Mouse (Mus musculus): ENCODE results near the gene Prkrip1.
A peak's percentile ranks its signal among the peaks of the same experiment; 100 is the strongest.
"Not testable (repeated sequence)": the region's sequence is repeated elsewhere in the genome, so short reads cannot be mapped to it uniquely, and the experiment has no call there.

The Prkrip1 gene

DNA sequence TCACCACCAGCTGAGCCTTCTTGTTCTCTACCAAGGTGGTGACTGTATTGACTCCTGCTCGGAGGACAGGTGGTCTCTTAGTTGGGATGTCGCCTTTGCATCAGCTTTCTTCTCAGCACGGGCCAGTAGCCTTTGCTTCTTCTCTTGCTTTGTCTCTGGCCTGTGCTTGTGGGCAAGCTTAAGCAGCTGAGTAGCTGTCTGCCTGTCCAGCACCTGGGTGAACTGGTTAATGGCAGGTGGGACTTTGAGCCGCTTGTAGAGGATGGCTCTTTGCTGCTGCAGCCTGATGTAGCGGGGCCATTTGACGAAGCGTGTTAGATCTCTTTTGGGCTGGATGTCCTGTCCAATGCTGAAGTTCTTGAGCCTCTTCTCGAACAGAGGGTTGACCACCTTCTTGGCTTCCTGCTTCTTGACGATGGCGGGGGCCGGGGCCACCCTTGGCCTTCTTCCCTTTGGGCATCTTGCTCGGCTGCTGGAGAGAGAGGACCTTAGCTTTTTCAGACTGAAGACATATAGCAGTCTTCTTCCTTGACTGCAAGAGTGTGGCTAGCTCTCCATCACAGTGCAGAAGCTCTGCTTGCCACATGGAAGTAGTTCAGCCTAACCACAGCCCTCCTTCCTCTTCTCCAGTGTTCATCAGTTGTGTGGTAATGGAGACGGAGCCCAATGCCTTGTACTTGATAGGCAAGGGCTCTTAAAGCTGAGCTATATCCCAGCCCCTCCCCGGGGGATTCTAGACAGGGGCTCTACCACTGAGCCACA is 12.8 kb upstream of the Prkrip1 start:
- not testable (repeated sequence) for DNase-seq (ENCODE audit: low spot score in 2 of 2)

DNA sequence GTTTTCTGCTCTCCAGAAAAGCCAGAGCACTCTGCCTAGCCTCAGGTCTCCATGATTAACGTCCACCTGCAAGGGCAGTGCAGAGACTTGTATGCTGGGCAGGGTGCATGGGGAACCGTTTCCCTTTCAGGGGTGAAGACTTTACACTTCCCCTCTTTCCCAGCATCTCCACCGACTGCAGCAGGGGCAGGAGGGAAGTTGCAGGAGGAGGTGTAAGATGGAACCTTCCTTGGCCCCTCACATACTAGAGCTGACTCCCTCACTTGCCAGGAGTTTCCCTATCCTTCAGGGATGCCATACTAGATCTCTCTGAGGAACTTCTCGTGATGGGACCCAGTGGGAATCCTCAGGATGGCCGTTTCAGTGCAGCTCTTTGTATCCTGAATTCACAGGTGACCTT is 11.8 kb upstream of the Prkrip1 start:
- DNase-seq (ENCODE audit: low spot score in 2 of 2): no peak

DNA sequence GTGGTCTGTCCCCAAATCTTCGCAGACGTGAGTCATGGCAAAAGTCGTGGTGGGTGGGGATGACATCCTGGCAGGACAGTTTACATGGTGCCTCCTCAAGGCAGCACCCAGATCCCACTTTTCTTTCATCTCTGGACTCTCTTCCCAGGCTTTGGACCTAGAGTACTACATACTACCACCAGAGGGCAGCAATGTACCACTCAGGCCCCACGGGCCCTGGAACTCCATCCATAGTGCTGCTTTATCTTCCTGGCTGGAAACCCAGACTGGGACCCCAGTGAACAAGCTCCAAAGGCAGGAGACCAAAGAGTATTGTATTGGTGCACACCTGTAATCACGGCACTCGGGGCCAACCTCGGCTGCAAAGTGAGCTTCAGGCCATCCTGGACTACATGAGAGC is 3.1 kb upstream of the Prkrip1 start:
- DNase-seq (ENCODE audit: low spot score in 2 of 2): peak in 1 of 2 experiments; percentile 56

DNA sequence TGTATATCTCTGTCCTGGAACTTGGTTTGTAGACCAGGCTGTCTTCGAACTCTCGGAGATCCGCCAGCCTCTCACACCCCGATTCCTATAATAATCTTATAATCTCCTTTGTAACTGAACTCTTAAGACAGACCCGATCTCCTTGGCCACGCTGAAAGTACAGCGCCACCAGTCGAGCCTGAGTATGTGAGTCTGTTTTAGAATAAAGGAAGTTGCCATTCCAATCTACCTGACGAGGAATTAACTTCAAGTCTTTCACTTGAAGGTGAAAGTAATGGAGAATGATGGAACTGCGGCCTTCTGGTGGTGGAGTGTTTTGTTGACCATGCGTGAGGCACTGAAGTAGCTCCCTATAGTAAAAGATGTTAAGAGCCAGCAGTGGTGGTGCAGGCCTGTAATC is 763 bp upstream of the Prkrip1 start:
- DNase-seq (ENCODE audit: low spot score in 2 of 2): no peak

DNA sequence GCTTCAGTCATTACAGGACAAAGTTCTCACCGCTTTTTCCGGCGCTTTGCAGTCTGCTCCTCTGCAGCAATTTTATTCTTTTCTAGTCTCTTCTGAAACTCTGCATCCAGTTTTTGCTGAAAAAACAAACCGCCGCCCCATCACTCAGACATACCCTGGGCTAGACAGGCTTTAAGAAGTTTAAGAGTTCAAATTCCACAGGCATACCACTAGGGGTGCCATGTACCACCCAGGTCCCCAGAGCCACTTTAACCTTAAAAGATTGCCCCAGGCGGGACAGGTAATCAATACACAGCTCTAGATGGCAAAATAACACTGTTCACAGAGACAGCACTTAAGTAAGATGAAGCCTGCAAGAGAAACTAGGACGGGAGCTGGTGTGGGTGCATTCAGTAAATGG is 6.9 kb downstream of the Prkrip1 start:
- no peak for DNase-seq (ENCODE audit: low spot score in 2 of 2)

DNA sequence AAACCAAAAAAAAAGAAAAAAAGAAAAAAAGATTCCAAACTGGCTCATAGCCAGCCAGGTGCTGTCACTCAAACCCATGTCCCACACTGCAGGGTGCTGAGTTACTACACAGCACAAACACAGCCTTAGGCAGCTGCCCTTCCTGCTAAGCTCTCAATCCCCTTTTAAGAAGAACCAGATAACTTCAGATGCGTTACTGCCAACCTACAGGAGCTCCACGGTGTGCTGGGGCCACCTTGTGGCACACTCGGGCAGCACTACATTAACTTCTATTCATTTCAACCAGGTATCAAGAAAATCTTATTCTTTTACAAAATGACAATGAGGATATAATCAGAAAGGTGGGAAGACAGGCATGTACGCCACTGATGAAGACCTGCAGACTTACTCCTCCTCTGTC is 12.0 kb downstream of the Prkrip1 start:
- DNase-seq (ENCODE audit: low spot score in 2 of 2): no peak

DNA sequence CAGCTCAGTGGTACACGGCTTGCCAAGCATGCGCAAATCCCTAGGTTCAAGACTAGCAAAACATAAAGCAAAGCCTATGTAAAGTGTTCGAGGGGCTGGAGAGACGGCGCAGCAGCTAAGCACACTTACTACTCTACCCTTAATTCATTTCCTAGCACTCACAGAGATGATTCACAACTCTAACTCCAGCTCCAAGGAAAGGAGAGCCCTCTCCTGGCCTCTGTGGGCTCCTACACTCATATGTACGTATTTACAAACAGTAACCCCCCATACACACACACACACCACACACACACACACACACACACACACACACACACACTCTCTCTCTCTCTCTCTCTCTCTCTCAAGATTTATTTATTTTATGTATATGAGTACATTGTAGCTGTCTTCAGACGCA is 15.0 kb downstream of the Prkrip1 start:
- DNase-seq (ENCODE audit: low spot score in 2 of 2): no peak

DNA sequence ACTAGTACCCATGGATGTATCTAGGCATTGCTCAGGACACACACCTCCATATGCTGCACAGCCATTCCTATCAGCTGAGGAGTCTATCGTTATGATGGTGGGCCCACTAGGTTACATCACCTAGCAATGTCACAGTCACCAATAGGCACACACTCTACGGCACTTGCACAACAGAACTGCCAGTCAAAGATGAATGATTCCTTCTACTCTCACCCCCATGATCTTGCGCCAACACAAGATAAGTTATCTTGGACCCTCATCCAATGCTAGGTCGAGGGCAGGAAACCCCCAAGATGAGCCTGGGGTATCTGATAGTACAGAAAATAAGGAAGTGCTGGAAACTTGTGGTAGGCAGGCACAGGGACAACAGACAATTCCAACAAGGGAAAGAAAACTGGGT is 15.9 kb downstream of the Prkrip1 start:
- DNase-seq (ENCODE audit: low spot score in 2 of 2): no peak

DNA sequence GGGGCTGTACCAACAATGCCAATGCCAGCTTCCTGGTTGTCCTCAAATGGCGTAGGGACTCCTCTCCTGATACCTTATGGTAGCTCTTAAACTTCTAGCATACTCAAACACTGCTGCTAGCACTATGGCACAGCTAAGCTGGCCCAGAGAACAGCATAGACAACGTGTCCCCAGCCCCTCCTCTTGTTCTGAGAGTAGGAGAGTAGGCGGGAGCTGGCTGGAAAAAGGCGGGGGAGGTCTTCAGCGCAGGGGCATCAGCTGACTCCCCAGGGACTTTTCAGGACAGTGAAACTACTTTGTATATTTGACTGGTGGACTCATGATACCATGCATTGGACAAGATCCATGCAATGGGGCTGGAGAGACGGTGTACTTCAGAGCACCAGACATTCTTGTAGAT is 16.7 kb downstream of the Prkrip1 start:
- no peak for DNase-seq (ENCODE audit: low spot score in 2 of 2)

DNA sequence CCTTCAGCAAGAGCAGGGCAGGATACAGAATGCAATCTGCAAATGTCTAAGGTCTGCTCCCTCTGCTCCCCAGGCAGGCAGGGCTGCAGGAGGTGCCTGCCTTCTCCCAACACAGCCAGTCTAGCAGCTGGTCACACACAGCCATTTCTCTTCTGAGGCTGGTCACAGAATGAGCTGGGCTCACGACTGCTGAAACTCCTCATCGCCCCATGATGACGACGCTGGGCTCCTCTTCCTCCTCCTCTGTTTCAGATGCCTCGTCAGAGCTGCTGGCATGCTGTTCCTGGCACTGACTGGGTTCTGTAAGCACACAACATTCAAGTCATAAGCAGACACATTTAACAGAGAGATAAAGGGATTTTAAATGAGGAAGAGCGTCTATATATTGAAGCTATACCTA is 17.6 kb downstream of the Prkrip1 start:
- DNase-seq (ENCODE audit: low spot score in 2 of 2): no peak

DNA sequence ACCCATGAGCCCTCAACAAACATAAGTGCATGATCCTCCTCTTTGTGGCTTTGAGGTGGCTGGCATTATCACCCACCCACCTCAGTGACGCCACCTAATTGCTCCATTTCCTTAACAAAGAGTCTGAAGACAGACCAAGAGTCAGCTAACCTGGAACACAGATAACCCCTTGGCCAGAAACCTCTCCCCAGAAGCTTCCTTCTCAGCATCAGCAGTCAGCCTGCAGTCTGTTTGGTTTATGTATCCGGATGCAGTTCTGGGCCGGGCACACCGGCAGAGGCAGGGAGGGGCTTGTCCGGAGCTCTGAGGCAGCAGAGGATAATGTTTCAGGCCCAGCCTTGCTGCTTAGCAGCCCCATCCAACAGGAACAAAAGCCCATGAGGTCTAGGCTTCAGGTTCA is 19.2 kb downstream of the Prkrip1 start:
- no peak for DNase-seq (ENCODE audit: low spot score in 2 of 2)

DNA sequence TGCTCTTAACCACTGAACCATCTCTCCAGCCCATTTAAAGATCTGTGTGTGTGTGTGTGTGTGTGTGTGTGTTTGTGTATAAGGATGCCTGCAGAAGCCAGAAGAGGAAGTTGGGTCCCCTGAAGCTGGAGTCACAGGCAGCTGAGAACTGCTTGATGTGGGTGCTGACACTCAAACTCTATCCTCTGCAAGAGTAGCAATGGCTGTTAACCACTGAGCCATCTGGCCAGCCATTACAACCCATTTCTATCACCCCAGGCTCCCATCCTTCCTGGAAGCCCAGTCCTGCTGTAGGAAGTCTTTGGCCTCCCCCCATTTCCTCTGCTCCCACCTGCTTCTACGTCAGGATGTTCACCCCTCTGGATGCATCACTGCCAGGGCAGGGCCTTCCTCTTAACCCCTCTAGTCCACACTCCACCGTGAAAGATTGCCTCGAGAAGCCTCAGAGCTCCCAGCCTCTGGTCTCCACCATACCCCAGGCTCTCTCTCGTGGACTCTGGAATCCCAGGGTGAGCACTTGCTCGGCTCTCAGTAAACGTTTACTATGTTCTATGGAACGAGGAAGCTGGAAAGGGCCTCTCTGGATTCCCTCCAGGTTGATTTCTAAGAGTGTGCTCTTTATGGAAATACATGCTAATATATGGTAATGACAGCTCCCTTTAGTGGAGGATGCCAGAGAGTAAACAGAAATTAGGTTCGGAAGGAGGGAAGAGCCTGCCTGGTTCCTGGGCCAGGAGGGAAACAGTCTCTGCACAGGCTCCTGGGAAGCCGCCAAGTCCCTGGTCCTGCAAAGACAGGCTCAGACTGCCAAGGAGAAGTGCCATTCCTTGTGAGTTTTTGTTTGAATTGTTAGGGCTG is 24.9 kb downstream of the Prkrip1 start:
- DNase-seq (ENCODE audit: low spot score in 2 of 2): peak in 1 of 2 experiments; percentile 72

DNA sequence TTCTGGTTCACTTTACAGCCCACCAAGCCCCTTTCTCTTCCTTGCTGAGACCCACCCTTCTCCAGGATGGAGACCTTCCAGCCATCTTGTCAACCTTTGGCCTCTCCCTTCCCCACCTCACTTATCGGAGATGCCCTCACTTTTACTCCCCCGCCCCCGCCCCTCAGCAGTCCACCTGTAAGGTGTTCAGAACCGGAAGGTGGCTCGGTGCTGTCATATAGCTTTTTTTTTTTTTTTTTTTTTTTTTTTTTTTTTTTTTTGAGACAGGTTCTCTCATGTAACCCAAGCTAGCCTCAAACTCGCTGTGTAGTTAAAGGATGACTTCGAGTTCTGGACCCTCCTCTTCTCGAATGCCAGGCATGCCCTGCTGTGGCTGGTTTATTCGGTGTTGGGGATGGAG is 25.8 kb downstream of the Prkrip1 start:
- DNase-seq (ENCODE audit: low spot score in 2 of 2): no peak

DNA sequence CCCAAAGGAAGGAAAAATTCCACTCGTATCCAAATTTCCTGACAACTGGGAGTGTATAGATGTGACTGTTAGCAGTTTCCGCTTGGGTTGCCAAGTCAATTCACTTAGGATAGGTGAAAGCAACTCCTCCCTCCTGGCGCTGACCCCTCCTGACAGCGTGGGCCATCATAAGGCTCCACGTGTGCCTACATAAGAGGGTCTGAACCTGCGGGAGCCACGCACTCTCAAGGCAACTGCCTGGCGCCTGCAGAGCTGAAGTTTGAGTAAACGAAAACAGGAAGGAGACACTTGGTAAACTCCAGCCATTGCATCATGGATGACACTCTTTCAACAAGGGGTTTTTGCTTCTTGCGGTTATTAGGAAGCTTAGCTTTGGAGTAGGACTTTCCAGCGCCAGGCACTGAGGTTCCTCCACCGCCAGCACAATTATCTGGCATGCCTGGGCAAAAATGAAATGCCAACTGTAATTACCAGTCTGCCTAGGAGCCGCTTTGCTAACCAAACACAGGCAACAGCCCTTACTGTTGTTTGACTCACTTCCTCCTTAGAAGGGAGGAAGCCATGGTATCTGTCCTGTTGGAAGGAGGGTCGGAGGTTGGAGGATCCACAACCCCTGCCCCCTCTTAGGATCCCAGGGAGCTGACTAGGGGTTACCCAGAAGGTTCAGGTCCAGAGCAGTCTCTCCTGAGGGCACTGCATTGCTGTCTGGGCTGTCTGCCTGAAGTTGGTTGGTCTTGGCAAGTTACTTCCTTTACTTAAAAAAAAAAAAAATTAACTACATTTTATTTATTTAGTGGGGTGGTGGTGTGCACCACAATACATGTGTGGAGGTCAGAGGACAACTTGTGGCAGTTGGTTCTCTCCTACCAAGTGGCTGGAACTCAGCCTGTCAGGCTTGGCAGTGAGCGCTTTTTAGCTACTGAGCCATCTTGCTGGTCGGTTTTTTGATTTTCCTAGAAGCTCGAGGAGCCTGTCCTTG is 27.1 kb downstream of the Prkrip1 start:
- no peak for DNase-seq (ENCODE audit: low spot score in 2 of 2)

DNA sequence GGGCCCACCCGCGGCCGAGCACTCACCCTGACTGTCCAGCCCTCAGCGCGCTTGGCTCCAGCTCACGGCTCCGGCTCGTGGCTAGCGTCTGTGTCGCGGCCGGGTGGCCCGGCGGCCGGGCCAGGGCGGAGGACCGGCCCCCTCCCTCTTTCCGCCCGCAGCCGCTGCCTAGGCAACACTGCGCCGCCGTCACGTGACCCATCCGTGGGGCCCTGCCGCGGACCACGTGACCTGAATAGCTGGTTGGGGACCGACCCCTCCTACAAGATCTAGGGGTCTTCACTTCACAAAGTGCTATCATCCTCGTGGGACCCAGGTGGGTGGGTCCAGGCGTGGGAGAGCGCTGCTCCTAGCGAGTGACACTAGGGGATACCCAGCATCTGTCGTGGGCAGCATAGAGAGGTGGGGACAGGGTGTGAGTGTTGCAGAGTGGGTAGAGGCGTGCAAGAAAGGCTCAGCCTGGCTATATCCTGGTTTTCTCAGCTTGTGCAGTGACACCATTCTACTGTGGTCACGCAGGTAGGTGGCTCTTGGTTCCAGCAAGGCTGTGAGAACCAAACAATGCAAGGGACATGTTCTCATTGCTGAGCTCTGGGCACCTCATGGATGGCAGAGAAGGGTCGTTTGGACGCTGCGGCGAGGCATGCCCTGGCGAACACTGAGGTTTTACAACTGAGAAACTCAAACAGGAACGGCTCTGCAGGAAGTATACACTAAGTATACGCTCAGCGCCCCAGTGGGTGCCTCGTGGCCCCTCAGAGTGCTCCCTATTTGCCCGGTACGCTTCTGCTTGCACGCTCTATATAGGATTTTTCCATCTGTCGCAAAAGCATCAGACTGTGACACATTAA is 28.0 kb downstream of the Prkrip1 start, which contains the start of gene Orai2:
Gene Orai2 (minus strand): TSS at position 202 of the 851 bp plus-strand sequence.
- peak; percentile 70 to 80 for DNase-seq (ENCODE audit: low spot score in 2 of 2)

DNA sequence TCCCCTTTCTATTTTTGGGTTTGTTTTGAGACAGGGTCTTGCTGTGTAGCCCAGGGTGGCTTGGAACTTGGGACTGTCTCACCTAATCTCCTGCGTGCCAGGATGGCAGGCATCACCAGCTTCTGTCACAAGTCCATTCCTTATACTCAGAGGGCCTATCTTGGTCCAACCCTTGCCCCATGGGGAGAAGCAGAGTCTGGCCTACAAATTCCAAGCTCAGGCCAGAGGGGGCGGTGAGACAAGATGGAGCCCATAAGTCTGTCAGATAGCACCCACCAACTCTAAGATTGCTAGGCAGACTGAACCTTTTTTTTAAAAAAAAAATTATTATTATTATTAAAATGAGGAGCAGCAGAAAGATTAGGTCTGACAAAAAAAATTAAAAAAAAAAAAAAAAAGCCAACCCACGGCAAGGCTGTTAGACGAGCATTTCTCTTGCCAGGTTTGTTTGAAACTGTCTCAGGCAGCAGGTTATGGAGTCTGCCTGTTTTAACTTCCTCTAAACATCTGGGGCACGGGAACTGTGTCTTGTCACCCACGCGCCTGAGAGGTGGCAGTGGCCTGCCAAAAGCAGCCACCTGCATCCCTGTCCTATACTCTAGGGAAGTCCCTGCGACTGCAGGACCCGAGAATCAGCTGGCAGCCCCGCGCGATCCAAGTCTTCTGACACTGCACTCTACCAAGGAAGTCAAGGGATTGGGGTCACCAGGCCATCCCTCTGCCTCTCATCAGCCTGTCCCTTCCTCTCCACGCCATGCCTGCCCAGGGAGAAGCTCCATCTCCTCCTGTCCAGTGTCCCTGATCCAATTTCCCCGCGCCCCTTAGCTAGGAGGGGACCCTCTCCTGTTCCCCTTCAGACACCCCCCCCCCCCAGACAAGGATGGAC is 28.9 kb downstream of the Prkrip1 start:
- no peak for DNase-seq (ENCODE audit: low spot score in 2 of 2)

DNA sequence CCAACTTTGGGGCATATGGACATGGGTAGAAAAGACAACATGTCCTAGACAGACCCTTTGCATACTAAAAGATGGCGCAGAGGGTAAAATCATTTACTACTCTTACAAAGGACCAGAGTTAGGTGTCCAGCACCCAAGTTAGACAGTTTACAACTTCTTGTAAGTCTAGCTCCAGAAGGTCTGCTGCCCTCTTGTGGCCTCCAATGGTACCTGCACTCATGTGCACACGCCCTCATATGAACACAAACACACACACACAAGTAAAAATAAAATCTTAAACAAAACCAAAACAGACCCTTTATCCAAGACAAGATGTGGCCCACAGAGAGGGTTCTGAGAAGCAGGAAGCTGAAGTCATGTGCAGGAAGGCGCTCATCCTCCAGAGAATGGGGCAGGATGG is 30.7 kb downstream of the Prkrip1 start:
- DNase-seq (ENCODE audit: low spot score in 2 of 2): no peak

DNA sequence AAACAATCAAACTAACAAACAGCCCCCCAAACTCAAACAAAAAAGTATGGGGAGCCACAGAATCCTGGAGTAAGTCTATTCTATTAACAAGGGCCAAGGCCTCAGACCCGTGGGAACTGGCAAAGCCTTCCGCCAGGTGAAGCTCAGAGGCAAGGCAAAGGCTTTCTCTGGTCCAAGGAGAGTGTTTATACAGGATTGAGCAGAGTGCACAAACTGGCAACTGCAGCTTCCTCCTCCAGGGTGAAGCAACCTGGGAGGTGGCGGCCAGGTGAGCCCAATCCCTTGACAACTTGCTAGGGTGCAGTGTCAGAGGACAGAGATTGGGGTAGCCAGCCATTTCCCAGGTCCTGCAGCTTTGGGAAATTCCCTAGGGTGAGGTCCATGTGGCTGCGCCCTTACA is 31.5 kb downstream of the Prkrip1 start:
- no peak for DNase-seq (ENCODE audit: low spot score in 2 of 2)

DNA sequence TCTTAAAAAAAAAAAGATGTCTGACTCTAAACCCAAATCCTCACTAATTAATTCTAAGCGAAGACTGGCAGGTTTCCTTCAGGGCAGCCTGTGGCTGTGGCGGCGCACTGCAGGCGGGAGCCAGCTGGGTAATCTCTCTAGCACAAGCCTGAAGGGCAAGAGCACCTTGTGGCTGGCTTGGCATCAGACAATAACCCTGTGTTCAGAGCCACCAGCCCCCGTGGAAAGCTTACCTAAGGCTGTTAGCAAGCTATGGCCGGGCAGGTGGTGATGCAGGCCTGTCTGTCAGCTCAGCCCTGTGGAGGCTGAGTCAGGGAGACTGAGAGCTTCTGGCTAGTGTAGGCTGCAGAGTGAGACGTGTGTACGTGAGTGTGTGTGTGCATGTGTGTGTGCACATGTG is 33.5 kb downstream of the Prkrip1 start:
- no peak for DNase-seq (ENCODE audit: low spot score in 2 of 2)

All from urinary bladder, postnatal 4 days (tissue).